Comparison of ENCODE assay signal across 27 mouse cellular contexts in the genomic region with DNA sequence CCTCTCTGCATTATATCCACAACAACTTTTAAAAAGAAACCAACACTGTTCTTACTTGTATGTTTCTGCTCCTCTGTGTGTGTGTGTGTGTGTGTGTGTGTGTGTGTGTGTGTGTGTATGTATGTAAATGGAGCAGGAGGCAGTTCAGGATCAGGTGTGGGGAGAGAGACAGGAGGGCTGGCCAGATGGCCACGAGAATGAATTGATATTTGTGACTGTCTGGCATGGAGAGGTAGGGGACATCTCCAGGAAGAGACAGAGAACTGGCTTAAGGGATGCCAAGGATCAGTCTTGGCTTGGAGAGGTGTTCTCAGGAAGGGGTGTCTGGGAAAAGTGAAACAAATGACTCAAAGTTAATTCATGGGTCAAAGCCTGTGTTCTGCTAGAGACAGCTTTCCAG.
DNase-seq lines count a peak whose midpoint lies in the region; ATAC-seq and TF ChIP-seq lines count a peak whose summit lies in the region.
"Had no signal": no experiment of that assay in that cellular context is flagged by ENCODE, and none has a peak within 500 bp of the region (broad histone marks: within the 10 kb centered on the region; RNA-seq: fewer than 3 reads in every experiment).

No protein-coding gene starts in this region.

- TF ChIP-seq POLR2A in cerebellum, adult 2 months (IDR thresholded peaks at IDR 0.05; ENCODE audit: borderline replicate concordance, insufficient read depth, low read length): no peak

- TF ChIP-seq CTCF in hindbrain, postnatal 0 days (IDR thresholded peaks at IDR 0.05; ENCODE audit: low read depth): no peak
- TF ChIP-seq CTCF in cerebellum, adult 2 months (IDR thresholded peaks at IDR 0.05; ENCODE audit: borderline replicate concordance, insufficient read depth, low read depth, low read length): no peak

- H3K36me3 ChIP-seq in hindbrain, postnatal 0 days (ENCODE audit: insufficient read depth, low read length): no peaks in the 10 kb centered on the region
- H3K36me3 ChIP-seq in hindbrain, embryonic 12.5 days: no peaks in the 10 kb centered on the region
- H3K36me3 ChIP-seq in kidney, embryonic 14.5 days (ENCODE audit: control insufficient read depth, insufficient read depth, low read length): no peaks in the 10 kb centered on the region
- H3K36me3 ChIP-seq: embryonic facial prominence, embryonic 12.5 days; forebrain, embryonic 15.5 days; limb, embryonic 13.5 days; lung, embryonic 15.5 days; midbrain, embryonic 13.5 days; stomach, embryonic 15.5 days had no signal

- no peaks in the 10 kb centered on the region for H3K4me1 ChIP-seq in hindbrain, postnatal 0 days (ENCODE audit: insufficient read depth, low read length)
- H3K4me1 ChIP-seq in hindbrain, embryonic 12.5 days: no peaks in the 10 kb centered on the region
- H3K4me1 ChIP-seq in cerebellum, adult 2 months (ENCODE audit: control insufficient read depth, insufficient read depth, low read length): peaks cover 7% of the 10 kb centered on the region; the same call in 1 of the 2 replicates
- no peaks in the 10 kb centered on the region for H3K4me1 ChIP-seq in kidney, embryonic 14.5 days (ENCODE audit: control insufficient read depth, insufficient read depth, low read length)
- H3K4me1 ChIP-seq: embryonic facial prominence, embryonic 12.5 days; forebrain, embryonic 15.5 days; limb, embryonic 13.5 days; lung, embryonic 15.5 days; midbrain, embryonic 13.5 days; stomach, embryonic 15.5 days had no signal

- no peak overlapping the region for H3K4me2 ChIP-seq in hindbrain, postnatal 0 days (ENCODE audit: low read depth, low read length)
- no peak overlapping the region for H3K4me2 ChIP-seq in hindbrain, embryonic 12.5 days (replicated peaks)
- H3K4me2 ChIP-seq in kidney, embryonic 14.5 days (replicated peaks; ENCODE audit: low read depth, low read length): no peak overlapping the region
- H3K4me2 ChIP-seq: embryonic facial prominence, embryonic 12.5 days; forebrain, embryonic 15.5 days; heart, embryonic 11.5 days; hindbrain, embryonic 14.5 days; limb, embryonic 13.5 days; liver, embryonic 11.5 days; lung, embryonic 15.5 days; midbrain, embryonic 13.5 days; stomach, embryonic 15.5 days had no signal

- 0 out of 2 replicates have a peak, but pooled peaks have one; percentile 56 for ATAC-seq in hindbrain, postnatal 0 days
- no peak for ATAC-seq in hindbrain, embryonic 12.5 days (ENCODE audit: low FRiP score)
- ATAC-seq in kidney, embryonic 14.5 days (ENCODE audit: low FRiP score, low TSS enrichment): no peak
- ATAC-seq: forebrain, embryonic 15.5 days; midbrain, embryonic 13.5 days; Patski had no signal

- H3K9ac ChIP-seq in hindbrain, postnatal 0 days (replicated peaks; ENCODE audit: low read length): no peak overlapping the region
- H3K9ac ChIP-seq in hindbrain, embryonic 12.5 days: no peak overlapping the region
- no peak overlapping the region for H3K9ac ChIP-seq in kidney, embryonic 14.5 days (ENCODE audit: low read depth, low read length)
- H3K9ac ChIP-seq: embryonic facial prominence, embryonic 12.5 days; forebrain, embryonic 15.5 days; hindbrain, embryonic 14.5 days; limb, embryonic 13.5 days; lung, embryonic 15.5 days; midbrain, embryonic 13.5 days; stomach, embryonic 15.5 days had no signal

- no peaks in the 10 kb centered on the region for H3K27me3 ChIP-seq in hindbrain, postnatal 0 days (ENCODE audit: insufficient read depth, low read length)
- H3K27me3 ChIP-seq in hindbrain, embryonic 12.5 days: no peaks in the 10 kb centered on the region
- no peaks in the 10 kb centered on the region for H3K27me3 ChIP-seq in cerebellum, adult 2 months (ENCODE audit: control insufficient read depth, insufficient read depth, low read length)
- H3K27me3 ChIP-seq in kidney, embryonic 14.5 days (ENCODE audit: control insufficient read depth, insufficient read depth, low read length): no peaks in the 10 kb centered on the region
- H3K27me3 ChIP-seq: embryonic facial prominence, embryonic 12.5 days; forebrain, embryonic 15.5 days; limb, embryonic 13.5 days; lung, embryonic 15.5 days; midbrain, embryonic 13.5 days; Patski; stomach, embryonic 15.5 days had no signal

- peak; percentile 20 for DNase-seq in hindbrain, postnatal 0 days (ENCODE audit: low spot score)
- DNase-seq in brain, adult 2 months (ENCODE audit: low read depth, low spot score): peak; percentile 92
- DNase-seq in cerebellum, adult 2 months: peak; percentile 48 to 78
- DNase-seq in cerebellum, postnatal 14 days: peak; percentile 65 to 71
- DNase-seq in adrenal gland, adult 2 months: no peak
- DNase-seq in urinary bladder, postnatal 4 days (ENCODE audit: low spot score in 2 of 2): no peak
- DNase-seq: adrenal gland, postnatal 36 days; embryo, embryonic 11 days; gastrocnemius, postnatal 25 days; heart, adult 11 months; heart, postnatal 36 days; kidney, adult 18-20 months; kidney, postnatal 10 days; right cerebral cortex, postnatal 25 days; thymus, postnatal 14 days had no signal

- no peak overlapping the region for H3K4me3 ChIP-seq in hindbrain, postnatal 0 days (ENCODE audit: low read length)
- H3K4me3 ChIP-seq in hindbrain, embryonic 12.5 days: no peak overlapping the region
- H3K4me3 ChIP-seq in cerebellum, adult 2 months (replicated peaks; ENCODE audit: insufficient read depth, low read depth, low read length): no peak overlapping the region
- no peak overlapping the region for H3K4me3 ChIP-seq in kidney, embryonic 14.5 days (ENCODE audit: low read length)
- H3K4me3 ChIP-seq: embryonic facial prominence, embryonic 12.5 days; forebrain, embryonic 15.5 days; limb, embryonic 13.5 days; lung, embryonic 15.5 days; midbrain, embryonic 13.5 days; stomach, embryonic 15.5 days had no signal

- no peaks in the 10 kb centered on the region for H3K9me3 ChIP-seq in hindbrain, postnatal 0 days (ENCODE audit: low read length)
- H3K9me3 ChIP-seq in hindbrain, embryonic 12.5 days (replicated peaks): no peaks in the 10 kb centered on the region
- H3K9me3 ChIP-seq in kidney, embryonic 14.5 days (ENCODE audit: control insufficient read depth, low read length): no peaks in the 10 kb centered on the region
- H3K9me3 ChIP-seq: embryonic facial prominence, embryonic 12.5 days; forebrain, embryonic 15.5 days; limb, embryonic 13.5 days; lung, embryonic 15.5 days; midbrain, embryonic 13.5 days; stomach, embryonic 15.5 days had no signal

- H3K27ac ChIP-seq in hindbrain, postnatal 0 days: no peak overlapping the region
- H3K27ac ChIP-seq in hindbrain, embryonic 12.5 days: no peak overlapping the region
- no peak overlapping the region for H3K27ac ChIP-seq in cerebellum, adult 2 months (ENCODE audit: insufficient read depth, low read length)
- no peak overlapping the region for H3K27ac ChIP-seq in kidney, embryonic 14.5 days (ENCODE audit: low read depth, low read length)
- H3K27ac ChIP-seq: embryonic facial prominence, embryonic 12.5 days; forebrain, embryonic 15.5 days; hindbrain, embryonic 14.5 days; limb, embryonic 13.5 days; lung, embryonic 15.5 days; midbrain, embryonic 13.5 days; stomach, embryonic 15.5 days had no signal

- 25% methylated on average over 1 of the region's 1 CpGs for WGBS in hindbrain, postnatal 0 days
- WGBS in hindbrain, embryonic 12.5 days: 64% methylated on average over 1 of the region's 1 CpGs
- WGBS in cerebellum, adult 2 months: 7% methylated on average over 1 of the region's 1 CpGs
- 73% methylated on average over 1 of the region's 1 CpGs for WGBS in kidney, embryonic 14.5 days

Comparison
In these comparisons a context has a peak if more than half of its experiments do, and no peak if none do; other contexts are left out.
1. DNase-seq: peak in hindbrain, postnatal 0 days (single experiment), brain, adult 2 months (single experiment), cerebellum, adult 2 months (2 of 2) and cerebellum, postnatal 14 days (2 of 2); none in adrenal gland, adult 2 months (single experiment) and urinary bladder, postnatal 4 days (0 of 2).